Mouse (Mus musculus): ENCODE measurements around the gene Apol7e. TPM values are rescaled to one million over a fixed set of nuclear protein-coding genes. Genes with fewer than 3 reads are reported as not detected.

Gene Apol7e
- polyA plus RNA-seq, 1 experiment from 2014 or later = not detected

DNA sequence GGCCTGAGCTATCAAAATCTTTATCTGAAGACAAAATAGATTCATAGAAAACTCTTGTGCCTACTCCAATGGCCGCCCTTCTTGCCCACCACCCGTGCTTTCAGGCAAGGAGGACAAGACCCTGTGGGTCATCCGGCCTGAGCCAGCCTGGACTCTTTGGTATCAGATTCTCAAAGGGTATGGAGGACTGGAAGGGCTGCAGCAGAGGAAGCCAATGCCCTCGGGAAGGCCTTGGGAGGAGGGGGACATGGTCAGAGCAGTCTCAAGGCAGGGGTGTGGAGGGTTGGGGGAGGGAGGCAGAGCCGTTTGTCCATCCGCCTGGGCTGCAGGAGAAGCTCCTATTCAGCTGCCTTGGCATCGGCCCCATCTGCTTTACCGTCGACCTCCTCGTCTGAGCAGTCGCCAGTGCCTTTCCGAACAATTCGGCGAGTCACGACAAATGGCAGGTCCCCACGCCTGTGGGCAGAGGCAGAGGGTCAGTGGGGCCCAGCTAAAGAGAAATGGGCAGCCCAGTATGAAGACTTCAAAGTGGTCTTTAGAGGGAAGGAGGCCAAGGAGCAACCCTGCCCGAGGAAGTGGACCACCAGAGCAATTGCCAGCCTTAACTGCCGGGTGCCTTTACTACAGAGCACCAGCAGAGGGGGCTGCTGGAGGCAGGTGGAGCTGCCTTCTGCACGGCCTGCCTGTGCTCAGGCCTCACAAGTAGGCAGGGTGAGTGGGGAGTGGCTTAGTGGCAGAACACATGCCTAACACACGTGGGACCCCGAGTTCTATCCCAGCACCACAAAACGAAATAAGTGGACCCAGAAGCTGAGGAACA is 63.1 kb downstream of the Apol7e start:
- ATAC-seq (ENCODE audit: low FRiP score) = no peak
- no peak overlapping the region for H3K27ac ChIP-seq (ENCODE audit: low read depth, low read length)
- DNase-seq (ENCODE audit: low spot score, missing footprints) = no peak
- peaks cover 11% of the 10 kb centered on the region for H3K36me3 ChIP-seq (ENCODE audit: control insufficient read depth, insufficient read depth, low read length)
- 85% methylated on average over 22 of the region's 22 CpGs for WGBS
- no peak overlapping the region for H3K4me2 ChIP-seq
- H3K9me3 ChIP-seq (ENCODE audit: control insufficient read depth, low read length) = no peaks in the 10 kb centered on the region
- no peak overlapping the region for H3K9ac ChIP-seq (ENCODE audit: low read length)
- no peak overlapping the region for H3K4me3 ChIP-seq (ENCODE audit: low read depth, low read length)
- H3K27me3 ChIP-seq (ENCODE audit: control insufficient read depth, insufficient read depth, low read length) = no peaks in the 10 kb centered on the region
- H3K4me1 ChIP-seq (ENCODE audit: control insufficient read depth, insufficient read depth, low read length) = no peaks in the 10 kb centered on the region

DNA sequence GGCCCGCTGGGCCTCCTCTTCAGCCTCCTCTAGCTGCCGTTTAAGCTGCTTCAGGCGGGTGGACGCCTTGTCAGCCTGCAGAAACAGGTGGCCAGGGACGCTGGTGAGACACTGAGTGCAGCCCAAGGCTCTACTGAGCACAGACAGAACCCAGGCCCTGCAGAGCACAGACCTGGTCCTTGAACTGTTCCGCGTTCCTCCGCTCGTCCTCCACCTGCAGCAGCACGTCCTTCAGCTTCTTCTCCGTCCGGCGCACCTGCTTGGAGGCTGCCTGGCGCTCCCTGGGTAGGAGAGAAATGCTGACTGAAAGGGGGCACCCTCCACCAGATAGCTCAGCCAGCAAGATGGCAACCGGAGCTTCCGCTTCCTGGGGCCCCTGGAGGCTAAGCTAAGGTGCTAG is 64.4 kb downstream of the Apol7e start:
- Histone ChIP-seq H3K27ac (ENCODE audit: low read depth, low read length) (no peak overlapping the region), H3K4me3 (ENCODE audit: low read depth, low read length) (no peak overlapping the region), H3K4me1 (ENCODE audit: control insufficient read depth, insufficient read depth, low read length) (no peaks in the 10 kb centered on the region), H3K27me3 (ENCODE audit: control insufficient read depth, insufficient read depth, low read length) (no peaks in the 10 kb centered on the region), H3K9ac (ENCODE audit: low read length) (no peak overlapping the region), H3K36me3 (ENCODE audit: control insufficient read depth, insufficient read depth, low read length) (peaks cover 14% of the 10 kb centered on the region), H3K9me3 (ENCODE audit: control insufficient read depth, low read length) (no peaks in the 10 kb centered on the region), H3K4me2 (no peak overlapping the region)
- ATAC-seq (ENCODE audit: low FRiP score) = no peak
- DNase-seq (ENCODE audit: low spot score, missing footprints) = no peak
- WGBS = 93% methylated on average over 16 of the region's 16 CpGs

DNA sequence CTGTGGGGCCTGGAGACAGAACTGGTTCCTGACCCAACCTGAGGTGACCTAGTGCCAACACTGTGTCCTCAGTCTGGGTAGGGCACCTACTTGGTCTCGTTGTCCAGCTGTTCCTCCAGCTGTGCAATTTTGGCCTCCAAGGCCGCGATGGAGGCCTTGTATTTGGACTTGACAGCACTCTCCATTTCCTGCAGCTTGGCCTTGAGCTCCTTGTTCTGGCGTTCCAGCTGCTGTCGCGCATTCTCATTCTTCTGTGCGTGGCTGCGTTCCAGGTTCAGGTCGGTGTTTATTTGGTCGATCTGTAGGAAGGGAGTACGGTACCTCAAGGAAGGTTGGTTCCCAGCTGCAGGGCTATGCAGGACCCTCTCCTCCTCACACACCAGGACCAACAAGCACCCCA is 65.0 kb downstream of the Apol7e start:
- H3K4me3 ChIP-seq (ENCODE audit: low read depth, low read length) = no peak overlapping the region
- DNase-seq (ENCODE audit: low spot score, missing footprints) (no peak), ATAC-seq (ENCODE audit: low FRiP score) (no peak)

GRCm38 (mm10) chr15:77764391-77765006 is 65.8 kb downstream of the Apol7e start:
- Histone ChIP-seq H3K9me3 (ENCODE audit: control insufficient read depth, low read length) (no peaks in the 10 kb centered on the region), H3K36me3 (ENCODE audit: control insufficient read depth, insufficient read depth, low read length) (peaks cover 22% of the 10 kb centered on the region), H3K9ac (ENCODE audit: low read length) (no peak overlapping the region), H3K4me3 (ENCODE audit: low read depth, low read length) (no peak overlapping the region), H3K4me2 (no peak overlapping the region), H3K27ac (ENCODE audit: low read depth, low read length) (no peak overlapping the region), H3K4me1 (ENCODE audit: control insufficient read depth, insufficient read depth, low read length) (no peaks in the 10 kb centered on the region), H3K27me3 (ENCODE audit: control insufficient read depth, insufficient read depth, low read length) (no peaks in the 10 kb centered on the region)
- no peak for ATAC-seq (ENCODE audit: low FRiP score)
- 90% methylated on average over 13 of the region's 13 CpGs for WGBS
- no peak for DNase-seq (ENCODE audit: low spot score, missing footprints)

More for the DNA sequence above, 65.0 kb downstream of the Apol7e start:
- WGBS = 94% methylated on average over 11 of the region's 11 CpGs
- H3K36me3 ChIP-seq (ENCODE audit: control insufficient read depth, insufficient read depth, low read length) = peaks cover 17% of the 10 kb centered on the region
- no peak overlapping the region for H3K27ac ChIP-seq (ENCODE audit: low read depth, low read length)
- no peak overlapping the region for H3K4me2 ChIP-seq
- H3K9ac ChIP-seq (ENCODE audit: low read length) = no peak overlapping the region
- no peaks in the 10 kb centered on the region for H3K27me3 ChIP-seq (ENCODE audit: control insufficient read depth, insufficient read depth, low read length)
- H3K4me1 ChIP-seq (ENCODE audit: control insufficient read depth, insufficient read depth, low read length) = no peaks in the 10 kb centered on the region
- no peaks in the 10 kb centered on the region for H3K9me3 ChIP-seq (ENCODE audit: control insufficient read depth, low read length)

DNA sequence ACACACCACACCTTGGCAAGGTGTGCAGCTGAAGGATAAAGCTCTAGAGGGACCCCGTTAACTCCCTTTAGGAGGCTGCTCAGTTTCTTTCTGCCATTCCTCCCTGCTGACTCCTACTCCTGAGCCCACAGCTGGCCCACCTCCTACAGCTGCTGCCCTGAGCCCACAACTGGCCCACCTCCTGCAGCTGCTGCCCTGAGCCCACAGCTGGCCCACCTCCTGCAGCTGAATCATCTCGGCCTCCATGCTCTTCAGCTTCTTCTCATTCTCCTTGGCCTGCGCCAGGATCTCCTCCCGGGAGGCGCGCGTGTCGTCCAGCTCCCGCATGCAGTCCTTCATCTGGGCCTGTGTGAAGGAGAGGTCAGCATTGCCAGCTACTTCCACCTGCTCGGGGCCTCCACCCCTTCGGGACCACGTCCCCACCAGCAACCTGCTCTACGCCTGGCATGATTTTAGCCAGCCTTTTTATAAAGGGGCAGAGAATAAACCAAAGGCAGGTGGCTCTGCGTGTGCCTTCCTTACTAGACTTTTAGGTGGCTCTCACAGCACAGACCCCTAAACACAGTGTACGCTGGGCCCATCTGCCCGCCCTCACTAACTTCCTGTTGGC is 66.9 kb downstream of the Apol7e start:
- Histone ChIP-seq H3K36me3 (ENCODE audit: control insufficient read depth, insufficient read depth, low read length) (peaks cover 23% of the 10 kb centered on the region), H3K27ac (ENCODE audit: low read depth, low read length) (no peak overlapping the region), H3K4me2 (no peak overlapping the region), H3K4me1 (ENCODE audit: control insufficient read depth, insufficient read depth, low read length) (no peaks in the 10 kb centered on the region), H3K4me3 (ENCODE audit: low read depth, low read length) (no peak overlapping the region), H3K27me3 (ENCODE audit: control insufficient read depth, insufficient read depth, low read length) (no peaks in the 10 kb centered on the region), H3K9me3 (ENCODE audit: control insufficient read depth, low read length) (no peaks in the 10 kb centered on the region), H3K9ac (ENCODE audit: low read length) (no peak overlapping the region)
- ATAC-seq (ENCODE audit: low FRiP score) = no peak
- no peak for DNase-seq (ENCODE audit: low spot score, missing footprints)
- WGBS = 93% methylated on average over 16 of the region's 16 CpGs

DNA sequence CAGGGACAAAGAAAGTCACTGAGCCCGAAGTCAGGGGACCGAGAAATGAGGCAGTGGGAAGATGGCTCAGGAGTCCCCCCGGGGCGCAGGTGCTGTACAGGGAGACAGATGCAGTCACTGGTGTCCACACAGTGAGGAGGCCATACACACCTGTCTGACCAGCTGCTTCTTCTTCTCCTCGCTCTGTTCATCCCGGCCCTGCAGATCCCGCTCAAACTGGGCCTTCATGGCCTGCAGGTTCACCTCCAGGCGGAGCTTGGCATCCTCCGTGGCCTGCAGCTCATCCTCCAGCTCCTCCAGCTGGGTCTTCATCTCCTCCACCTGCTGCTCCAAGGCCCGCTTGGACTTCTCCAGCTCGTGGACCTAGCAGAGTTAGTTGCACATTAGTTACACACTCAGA is 68.3 kb downstream of the Apol7e start:
- Histone ChIP-seq H3K9me3 (ENCODE audit: control insufficient read depth, low read length) (no peaks in the 10 kb centered on the region), H3K36me3 (ENCODE audit: control insufficient read depth, insufficient read depth, low read length) (peaks cover 21% of the 10 kb centered on the region), H3K9ac (ENCODE audit: low read length) (no peak overlapping the region), H3K4me3 (ENCODE audit: low read depth, low read length) (no peak overlapping the region), H3K27me3 (ENCODE audit: control insufficient read depth, insufficient read depth, low read length) (no peaks in the 10 kb centered on the region), H3K4me2 (no peak overlapping the region), H3K27ac (ENCODE audit: low read depth, low read length) (no peak overlapping the region), H3K4me1 (ENCODE audit: control insufficient read depth, insufficient read depth, low read length) (no peaks in the 10 kb centered on the region)
- DNase-seq (ENCODE audit: low spot score, missing footprints) (no peak), ATAC-seq (ENCODE audit: low FRiP score) (no peak)
- 92% methylated on average over 11 of the region's 11 CpGs for WGBS

Other genes starting within 250 kb of the Apol7e start
- not detected in 2 replicates for gene Apol10a, start 221.8 kb upstream of the Apol7e start, polyA plus RNA-seq (2014; fragmentation: Nextera tagmentation; extraction: Ambion mirVana)
- gene Apol11a, start 190.6 kb upstream of the Apol7e start, polyA plus RNA-seq (2014; fragmentation: Nextera tagmentation; extraction: Ambion mirVana) = not detected in 2 replicates
- gene Apol7c, start 165.5 kb upstream of the Apol7e start, polyA plus RNA-seq (2014; fragmentation: Nextera tagmentation; extraction: Ambion mirVana) = not detected in 2 replicates
- not detected in 2 replicates for gene 1700025B11Rik, start 137.0 kb upstream of the Apol7e start, polyA plus RNA-seq (2014; fragmentation: Nextera tagmentation; extraction: Ambion mirVana)
- 0.29 TPM in 1 of 2 replicates, not detected in the other for gene Apol10b, start 102.7 kb upstream of the Apol7e start, polyA plus RNA-seq (2014; fragmentation: Nextera tagmentation; extraction: Ambion mirVana)
- not detected in 2 replicates for gene Gm36245, start 99.6 kb upstream of the Apol7e start, polyA plus RNA-seq (2014; fragmentation: Nextera tagmentation; extraction: Ambion mirVana)
- gene Apol11b, start 55.6 kb upstream of the Apol7e start, polyA plus RNA-seq (2014; fragmentation: Nextera tagmentation; extraction: Ambion mirVana) = not detected in 2 replicates
- not detected in 2 replicates for gene Apol9b, start 30.2 kb downstream of the Apol7e start, polyA plus RNA-seq (2014; fragmentation: Nextera tagmentation; extraction: Ambion mirVana)
- gene Apol8, start 58.1 kb downstream of the Apol7e start, polyA plus RNA-seq (2014; fragmentation: Nextera tagmentation; extraction: Ambion mirVana) = 0.11 and 0.34 TPM in 2 replicates
- 16.4 and 19.6 TPM in 2 replicates for gene Myh9, start 143.3 kb downstream of the Apol7e start, polyA plus RNA-seq (2014; fragmentation: Nextera tagmentation; extraction: Ambion mirVana)
- gene Txn2, start 230.1 kb downstream of the Apol7e start, polyA plus RNA-seq (2014; fragmentation: Nextera tagmentation; extraction: Ambion mirVana) = 242 and 255 TPM in 2 replicates

Data from midbrain, embryonic 11.5 days (tissue).